8 mouse cellular contexts compared by ENCODE assay signal in the genomic region with DNA sequence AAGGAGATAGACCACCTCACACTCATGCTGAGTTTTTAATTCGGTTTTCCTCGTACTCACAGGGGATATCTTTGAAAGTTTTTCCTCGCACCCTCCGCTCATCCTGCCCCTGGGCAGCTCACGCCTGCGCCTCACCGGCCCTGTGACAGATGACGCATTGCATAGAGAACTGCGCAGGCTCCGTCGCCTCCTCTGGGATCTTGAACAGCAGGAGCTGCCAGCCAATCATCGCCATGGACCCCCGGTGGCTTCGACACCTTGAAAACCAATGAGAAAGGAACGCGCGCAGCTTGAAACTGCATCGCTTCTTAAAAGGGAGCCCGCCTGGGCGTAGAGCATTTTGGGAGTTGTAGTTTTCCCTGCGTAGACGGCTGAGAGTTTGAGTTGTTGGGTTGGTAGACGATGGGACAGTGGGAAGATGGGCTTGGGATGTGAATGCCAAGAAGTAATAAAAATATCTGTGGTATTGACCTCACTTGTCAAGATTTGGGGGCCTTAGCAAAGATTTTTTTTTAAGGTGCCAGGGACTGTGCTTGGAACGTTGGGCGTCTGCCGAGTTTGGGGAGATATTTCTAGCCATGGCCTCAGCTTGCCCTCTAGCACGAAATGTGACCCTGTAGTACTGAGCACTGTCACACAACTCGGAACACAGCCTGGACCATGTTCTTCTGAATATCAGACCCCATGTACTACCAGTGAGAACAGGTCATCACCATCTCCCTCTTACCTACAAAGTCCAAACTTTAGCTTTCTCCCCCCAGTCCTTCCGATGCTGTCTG. TPM values are rescaled to one million over a fixed set of nuclear protein-coding genes. Genes with fewer than 3 reads are reported as not detected.
A peak's percentile ranks its signal among the peaks of the same experiment; 100 is the strongest.
DNase-seq lines count a peak whose midpoint lies in the region; ATAC-seq and TF ChIP-seq lines count a peak whose summit lies in the region.

No protein-coding gene starts in this region.

- TF ChIP-seq POLR2A in ES-Bruce4 (IDR thresholded peaks at IDR 0.05; ENCODE audit: insufficient read depth, low read length): peak; percentile 50

- H3K9me3 ChIP-seq in ES-Bruce4 (replicated peaks; ENCODE audit: control insufficient read depth, insufficient read depth, low read length, poor library complexity, severe bottlenecking): no peaks in the 10 kb centered on the region
- H3K9me3 ChIP-seq in liver, embryonic 16.5 days (replicated peaks; ENCODE audit: control insufficient read depth, low read length): no peaks in the 10 kb centered on the region

- no peak overlapping the region; the same call in 1 of the 2 replicates for H3K4me3 ChIP-seq in ES-Bruce4 (ENCODE audit: low read depth, low read length)
- H3K4me3 ChIP-seq in layer of hippocampus, adult 2 months: peak overlapping the region; percentile 45
- no peak overlapping the region for H3K4me3 ChIP-seq in liver, embryonic 16.5 days (ENCODE audit: low read depth, low read length)

- no peaks in the 10 kb centered on the region for H3K27me3 ChIP-seq in ES-Bruce4 (ENCODE audit: control insufficient read depth, insufficient read depth, low read length, poor library complexity, severe bottlenecking)
- H3K27me3 ChIP-seq in liver, embryonic 16.5 days (ENCODE audit: control insufficient read depth, insufficient read depth, low read depth, low read length): no peaks in the 10 kb centered on the region

- peak; percentile 97 for DNase-seq in cerebellum, adult 8-10 months
- peak; percentile 93 for DNase-seq in heart, postnatal 4 days
- peak; percentile 94 to 98 for DNase-seq in layer of hippocampus, adult 2 months (ENCODE audit: low spot score in 2 of 2)
- peak; percentile 74 for DNase-seq in ovary, postnatal 10 days (ENCODE audit: low spot score)

- H3K4me1 ChIP-seq in ES-Bruce4 (ENCODE audit: control insufficient read depth, insufficient read depth, low read length): no peaks in the 10 kb centered on the region
- H3K4me1 ChIP-seq in liver, embryonic 16.5 days (ENCODE audit: control insufficient read depth, low read depth, low read length): peaks cover 6% of the 10 kb centered on the region; the same call in 1 of the 2 replicates

- H3K9ac ChIP-seq in ES-Bruce4 (ENCODE audit: low read depth, poor library complexity, severe bottlenecking): peak overlapping the region; percentile 20; the same call in 1 of the 2 replicates
- H3K9ac ChIP-seq in liver, embryonic 16.5 days (ENCODE audit: low read depth, low read length): no peak overlapping the region

- no peak overlapping the region for H3K27ac ChIP-seq in ES-Bruce4 (ENCODE audit: insufficient read depth, low read length)
- peak overlapping the region; percentile 63 for H3K27ac ChIP-seq in layer of hippocampus, adult 2 months
- H3K27ac ChIP-seq in liver, embryonic 16.5 days (ENCODE audit: low read length): no peak overlapping the region

- H3K4me2 ChIP-seq in liver, embryonic 16.5 days (ENCODE audit: low read depth, low read length): peak overlapping the region; percentile 6; the same call in 1 of the 2 replicates

- 63% methylated on average over 29 of the region's 29 CpGs for WGBS in liver, embryonic 16.5 days (ENCODE audit: insufficient replicate concordance)

- no peaks in the 10 kb centered on the region for H3K36me3 ChIP-seq in ES-Bruce4 (ENCODE audit: control insufficient read depth, insufficient read depth, low read length, poor library complexity, severe bottlenecking)
- H3K36me3 ChIP-seq in liver, embryonic 16.5 days (ENCODE audit: control insufficient read depth, insufficient read depth): no peaks in the 10 kb centered on the region

- TF ChIP-seq CTCF in ES-Bruce4 (IDR thresholded peaks at IDR 0.05; ENCODE audit: low read depth, low read length): no peak
- 0 out of 2 replicates have a peak, but pooled peaks have one; percentile 19 for TF ChIP-seq CTCF in layer of hippocampus, adult 2 months (conservative IDR thresholded peaks at IDR 0.05)

- peak; percentile 92 for ATAC-seq in frontal cortex, adult (ENCODE audit: low TSS enrichment)
- ATAC-seq in liver, embryonic 16.5 days (ENCODE audit: low read depth): peak; percentile 75
- ATAC-seq in inflammation-experienced regulatory T-cells, adult 6 months: no peak

- peak; percentile 46; the same call in 1 of the 2 replicates for TF ChIP-seq EP300 in ES-Bruce4 (IDR thresholded peaks at IDR 0.05; ENCODE audit: insufficient read depth, low read depth, low read length)

RNA-seq across cellular contexts. Expression of gene Mamstr, which starts 1.0 kb away (rescaled TPM):
- 2.2 and 4.1 TPM in 2 replicates for polyA plus RNA-seq in ES-Bruce4 (2011; ENCODE audit: insufficient read depth, insufficient read length, low read depth, missing spikeins)
- total RNA-seq in heart, postnatal 4 days (2021): 10 to 100 TPM in 1 of 2 experiments, 1 to 10 TPM in 1; 8.8 to 11.7 TPM
- total RNA-seq in layer of hippocampus, adult 2 months (2021): 1 to 10 TPM; 1.2 to 4.8 TPM
- 0.58 and 1.3 TPM in 2 replicates for polyA plus RNA-seq in liver, embryonic 16.5 days (2015; fragmentation: Nextera tagmentation; extraction: Ambion mirVana)
- polyA plus RNA-seq in inflammation-experienced regulatory T-cells, adult 6 months (2017; shearing (Covaris generic)): not detected

RNA-seq across cellular contexts. Expression of gene Rasip1, which starts 11.5 kb away (rescaled TPM):
- 2.5 and 3.0 TPM in 2 replicates for polyA plus RNA-seq in ES-Bruce4 (2011; ENCODE audit: insufficient read depth, insufficient read length, low read depth, missing spikeins)
- total RNA-seq in heart, postnatal 4 days (2021): 10 to 100 TPM; 50.0 to 50.5 TPM
- total RNA-seq in layer of hippocampus, adult 2 months (2021): 1 to 10 TPM; 6.1 to 7.4 TPM
- 1.7 and 1.8 TPM in 2 replicates for polyA plus RNA-seq in liver, embryonic 16.5 days (2015; fragmentation: Nextera tagmentation; extraction: Ambion mirVana)
- under 1 TPM in 1 of 3 experiments, not detected in 2; 0.17 TPM for polyA plus RNA-seq in inflammation-experienced regulatory T-cells, adult 6 months (2017; shearing (Covaris generic))

RNA-seq across cellular contexts. Expression of gene Izumo1, which starts 17.2 kb away (rescaled TPM):
- polyA plus RNA-seq in ES-Bruce4 (2011; ENCODE audit: insufficient read depth, insufficient read length, low read depth, missing spikeins): 4.6 and 5.8 TPM in 2 replicates
- total RNA-seq in heart, postnatal 4 days (2021): under 1 TPM; 0.56 to 0.60 TPM
- not detected for total RNA-seq in layer of hippocampus, adult 2 months (2021)
- 0.05 and 0.06 TPM in 2 replicates for polyA plus RNA-seq in liver, embryonic 16.5 days (2015; fragmentation: Nextera tagmentation; extraction: Ambion mirVana)
- polyA plus RNA-seq in inflammation-experienced regulatory T-cells, adult 6 months (2017; shearing (Covaris generic)): not detected

RNA-seq across cellular contexts. Expression of gene Fut1, which starts 21.7 kb away (rescaled TPM):
- polyA plus RNA-seq in ES-Bruce4 (2011; ENCODE audit: insufficient read depth, insufficient read length, low read depth, missing spikeins): 3.0 and 3.9 TPM in 2 replicates
- not detected for total RNA-seq in heart, postnatal 4 days (2021)
- not detected for total RNA-seq in layer of hippocampus, adult 2 months (2021)
- not detected in 2 replicates for polyA plus RNA-seq in liver, embryonic 16.5 days (2015; fragmentation: Nextera tagmentation; extraction: Ambion mirVana)
- not detected for polyA plus RNA-seq in inflammation-experienced regulatory T-cells, adult 6 months (2017; shearing (Covaris generic))

RNA-seq across cellular contexts. Expression of gene Fgf21, which starts 23.5 kb away (rescaled TPM):
- polyA plus RNA-seq in ES-Bruce4 (2011; ENCODE audit: insufficient read depth, insufficient read length, low read depth, missing spikeins): 0.94 and 1.7 TPM in 2 replicates
- total RNA-seq in heart, postnatal 4 days (2021): not detected
- total RNA-seq in layer of hippocampus, adult 2 months (2021): not detected
- not detected in 2 replicates for polyA plus RNA-seq in liver, embryonic 16.5 days (2015; fragmentation: Nextera tagmentation; extraction: Ambion mirVana)
- not detected for polyA plus RNA-seq in inflammation-experienced regulatory T-cells, adult 6 months (2017; shearing (Covaris generic))
